Mouse (Mus musculus): ENCODE results near the gene Il13ra1.

DNA sequence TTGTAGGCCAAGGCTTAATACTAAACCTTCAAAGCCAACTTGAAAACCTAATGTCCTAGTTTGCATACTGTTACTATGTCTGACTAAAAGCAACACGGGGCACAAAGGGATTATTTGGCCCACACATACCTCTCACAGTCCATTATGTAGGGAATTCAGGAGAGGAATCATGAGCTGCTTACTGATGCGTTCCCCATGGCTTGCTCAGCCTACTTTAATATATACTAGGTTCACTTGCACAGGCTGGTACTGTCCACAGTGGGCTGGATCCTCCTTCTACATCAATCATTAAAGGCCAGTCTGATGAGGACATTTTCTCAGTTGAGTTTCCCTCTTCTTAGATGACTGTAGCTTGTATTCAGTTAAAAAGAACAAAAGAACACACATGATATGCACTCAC lies 37.9 kb upstream of the Il13ra1 start:
- TF ChIP-seq CTCF (conservative IDR thresholded peaks at IDR 0.05; ENCODE audit: insufficient read depth, insufficient read length, low read depth, low read length) (no peak), POLR2A (IDR thresholded peaks at IDR 0.05; ENCODE audit: low read depth, low read length) (no peak)

Measured in kidney, adult 2 months (tissue).